Mouse (Mus musculus) heart, adult 2 months (tissue): Measurements from ENCODE around the gene Fut8. TPM values are rescaled to one million over a fixed set of nuclear protein-coding genes. Genes with fewer than 3 reads are reported as not detected.
A peak's percentile ranks its signal among the peaks of the same experiment; 100 is the strongest.

Experiments used
- DNase-seq, 2 experiments: peaks; one replicate each; pipeline ENCODE4 v3.0.0; 2021
- H3K27ac ChIP-seq: fragments of 200-600 bp; 2 replicates; pipeline ENCODE4 v1.8.1; 2022
- H3K27me3 ChIP-seq: fragments of 200-500 bp; 2 replicates; pipeline ENCODE4 v1.6.1; 2012; ENCODE audit warnings: mild to moderate bottlenecking, low read length, inconsistent platforms, mixed read lengths; ENCODE audit not compliant: control insufficient read depth, insufficient read depth
- H3K36me3 ChIP-seq: fragments of 200-500 bp; 2 replicates; pipeline ENCODE4 v1.6.1; 2012; ENCODE audit warnings: low read length, inconsistent platforms; ENCODE audit not compliant: control insufficient read depth, insufficient read depth
- H3K4me1 ChIP-seq: fragments of 200-500 bp; 2 replicates; pipeline ENCODE4 v1.6.1; 2011; ENCODE audit warnings: low read length; ENCODE audit not compliant: control insufficient read depth, insufficient read depth
- H3K4me3 ChIP-seq: fragments of 200-600 bp; 2 replicates; pipeline ENCODE4 v1.8.1; 2022
- H3K79me2 ChIP-seq: fragments of 200-500 bp; replicated peaks from 2 replicates; pipeline ENCODE4 v1.6.1; 2012; ENCODE audit warnings: mild to moderate bottlenecking, inconsistent platforms, low read length, moderate library complexity, mixed read lengths; ENCODE audit not compliant: control insufficient read depth, insufficient read depth
- H3K9ac ChIP-seq: fragments of 200-500 bp; 2 replicates; pipeline ENCODE4 v1.6.1; 2012; ENCODE audit warnings: low read depth, mild to moderate bottlenecking, control low read depth, inconsistent platforms, low read length, mixed read lengths
- CTCF ChIP-seq: fragments of 200-600 bp; IDR thresholded peaks from 2 replicates; pipeline ENCODE4 v1.8.1; 2022; ENCODE audit warnings: antibody characterized with exemption, mild to moderate bottlenecking, moderate library complexity
- EP300 ChIP-seq: fragments of 200-500 bp; IDR thresholded peaks from 2 replicates; pipeline ENCODE4 v1.6.1; 2011; ENCODE audit warnings: low read depth, low read length, control low read depth; ENCODE audit not compliant: insufficient read depth
- POLR2A ChIP-seq: fragments of 200-500 bp; IDR thresholded peaks from 2 replicates; pipeline ENCODE4 v1.6.1; 2011; ENCODE audit warnings: mild to moderate bottlenecking, low read depth, low read length, control low read depth; ENCODE audit not compliant: insufficient read depth
- WGBS: fragments of 180-500 bp; shearing (Covaris S2); methylation state at CpG from one replicate; pipeline ENCODE4 v1.1.7; 2018; 5-methylcytosine and 5-hydroxymethylcytosine counted together
- intact Hi-C: fragments of 180-260 bp; cut with DNase I; formaldehyde crosslinking; loops from one replicate; pipeline ENCODE4 v1.15.1; 2025
- polyA plus RNA-seq: library from polyadenylated mRNA; depleted of rRNA; stranded (reverse); fragments of >200 nt; gene quantifications from 2 replicates; pipeline ENCODE4 v1.2.3, GENCODE M21; 2012
- total RNA-seq, 2 experiments: library from RNA; stranded (reverse); gene quantifications; 2 replicates each; pipeline ENCODE4 v1.2.3; 2021

The Fut8 gene
- total and polyA plus RNA-seq, 3 experiments = 7.3 to 18.8 (median 14.3) TPM

GRCm38 (mm10) chr12:77225727-77226126, 12.2 kb upstream of the Fut8 start:
- Histone ChIP-seq H3K27ac (no peak overlapping the region), H3K79me2 (no peaks in the 10 kb centered on the region), H3K4me3 (no peak overlapping the region), H3K9ac (no peak overlapping the region), H3K27me3 (no peaks in the 10 kb centered on the region), H3K4me1 (no peaks in the 10 kb centered on the region), H3K36me3 (no peaks in the 10 kb centered on the region)
- WGBS = 75% methylated on average over 3 of the region's 3 CpGs
- no peak for DNase-seq
- no peak for TF ChIP-seq EP300
- TF ChIP-seq CTCF = no peak
- TF ChIP-seq POLR2A = no peak
- intact Hi-C loops = no loop called here

- Histone ChIP-seq H3K36me3 (no peaks in the 10 kb centered on the region), H3K4me1 (peaks cover 1% of the 10 kb centered on the region; the same call in 1 of the 2 replicates), H3K27ac (no peak overlapping the region), H3K27me3 (no peaks in the 10 kb centered on the region), H3K4me3 (no peak overlapping the region), H3K79me2 (no peaks in the 10 kb centered on the region), H3K9ac (no peak overlapping the region)
- intact Hi-C loops = loop anchor here (2.0 to 10.0 kb wide), 2 partner anchors 235 to 401 kb away; no protein-coding TSS in a partner anchor
- TF ChIP-seq CTCF = no peak
- no peak for DNase-seq
- 78% methylated on average over 4 of the region's 4 CpGs for WGBS
These were observed 2.0 kb upstream of the Fut8 start for GRCm38 (mm10) chr12:77235958-77236357.

- under 1% methylated on average over 102 of the region's 120 CpGs for WGBS
These were observed 835 bp downstream of the Fut8 start for GRCm38 (mm10) chr12:77238531-77239389.

GRCm38 (mm10) chr12:77239390-77240061, 1.6 kb downstream of the Fut8 start:
- 3% methylated on average over 29 of the region's 29 CpGs for WGBS
- Histone ChIP-seq H3K4me3 (peak overlapping the region; percentile 99), H3K4me1 (peaks cover 4% of the 10 kb centered on the region; the same call in 1 of the 2 replicates), H3K9ac (peak overlapping the region; percentile 91), H3K27me3 (no peaks in the 10 kb centered on the region), H3K79me2 (no peaks in the 10 kb centered on the region), H3K27ac (peak overlapping the region; percentile 96), H3K36me3 (no peaks in the 10 kb centered on the region)
- DNase-seq = no peak
- intact Hi-C loops = loop anchor here (2.0 to 10.0 kb wide), 5 partner anchors 181 to 545 kb away; no protein-coding TSS in a partner anchor
- no peak for TF ChIP-seq POLR2A
- no peak for TF ChIP-seq CTCF

More at GRCm38 (mm10) chr12:77238531-77239389, 835 bp downstream of the Fut8 start:
- H3K4me1 ChIP-seq = peaks cover 4% of the 10 kb centered on the region; the same call in 1 of the 2 replicates
- H3K27me3 ChIP-seq = no peaks in the 10 kb centered on the region
- DNase-seq = peak; percentile 96
- peak overlapping the region; percentile 96 for H3K27ac ChIP-seq
- TF ChIP-seq POLR2A (peak; percentile 77), EP300 (no peak), CTCF (peak; percentile 57)
- H3K4me3 ChIP-seq = peak overlapping the region; percentile 99
- H3K36me3 ChIP-seq = no peaks in the 10 kb centered on the region
- intact Hi-C loops = loop anchor here (2.0 to 10.0 kb wide), 2 partner anchors 180 to 404 kb away; no protein-coding TSS in a partner anchor
- H3K79me2 ChIP-seq = no peaks in the 10 kb centered on the region
- H3K9ac ChIP-seq = peak overlapping the region; percentile 91

GRCm38 (mm10) chr12:77240372-77240771, 2.4 kb downstream of the Fut8 start:
- Histone ChIP-seq H3K4me1 (peaks cover 4% of the 10 kb centered on the region; the same call in 1 of the 2 replicates), H3K36me3 (no peaks in the 10 kb centered on the region), H3K9ac (no peak overlapping the region), H3K27me3 (no peaks in the 10 kb centered on the region), H3K4me3 (peak overlapping the region; percentile 99; the same call in 1 of the 2 replicates), H3K79me2 (no peaks in the 10 kb centered on the region), H3K27ac (no peak overlapping the region)
- 52% methylated on average over 6 of the region's 6 CpGs for WGBS
- no peak for TF ChIP-seq CTCF
- intact Hi-C loops = loop anchor here (2.0 to 10.0 kb wide), 3 partner anchors 290 to 544 kb away; no protein-coding TSS in a partner anchor
- no peak for DNase-seq

- Histone ChIP-seq H3K4me1 (peaks cover 4% of the 10 kb centered on the region; the same call in 1 of the 2 replicates), H3K27ac (no peak overlapping the region), H3K4me3 (peak overlapping the region; percentile 99; the same call in 1 of the 2 replicates), H3K9ac (no peak overlapping the region), H3K27me3 (no peaks in the 10 kb centered on the region), H3K36me3 (no peaks in the 10 kb centered on the region), H3K79me2 (no peaks in the 10 kb centered on the region)
- DNase-seq = no peak
- 45% methylated on average over 1 of the region's 1 CpGs for WGBS
- intact Hi-C loops = loop anchor here (1.0 to 10.0 kb wide), 4 partner anchors 290 to 544 kb away; no protein-coding TSS in a partner anchor
- TF ChIP-seq CTCF (peak; percentile 72), POLR2A (no peak)
These were observed 2.9 kb downstream of the Fut8 start for GRCm38 (mm10) chr12:77240839-77241238.
